11 mouse cellular contexts compared by ENCODE assay signal in genomic region chr11:80479425-80479824, GRCm38 (mm10). TPM values are rescaled to one million over a fixed set of nuclear protein-coding genes. Genes with fewer than 3 reads are reported as not detected.
DNase-seq lines count a peak whose midpoint lies in the region; ATAC-seq lines count a peak whose summit lies in the region.
"Had no signal": no experiment of that assay in that cellular context is flagged by ENCODE, and none has a peak within 500 bp of the region (broad histone marks: within the 10 kb centered on the region; RNA-seq: fewer than 3 reads in every experiment).

No protein-coding gene starts in this region.

- H3K4me2 ChIP-seq in kidney, embryonic 14.5 days (replicated peaks; ENCODE audit: low read depth, low read length): peak overlapping the region; percentile 19; the same call in 1 of the 2 replicates
- H3K4me2 ChIP-seq in forebrain, embryonic 13.5 days: peak overlapping the region; percentile 89

- H3K4me3 ChIP-seq in kidney, embryonic 14.5 days (ENCODE audit: low read length): no peak overlapping the region
- peak overlapping the region; percentile 94 for H3K4me3 ChIP-seq in forebrain, embryonic 13.5 days
- peak overlapping the region; percentile 82 for H3K4me3 ChIP-seq in midbrain, embryonic 10.5 days
- H3K4me3 ChIP-seq: erythroblast, embryonic 14.5 days; megakaryocyte, embryonic 14.5 days had no signal

- H3K9ac ChIP-seq in kidney, embryonic 14.5 days (ENCODE audit: low read depth, low read length): no peak overlapping the region
- H3K9ac ChIP-seq in forebrain, embryonic 13.5 days: peak overlapping the region; percentile 99

- intact Hi-C loops in heart, postnatal 14 days (cut with DNase I): loop anchor here (5.0 kb wide), 2 partner anchors 43 to 83 kb away; no protein-coding TSS in a partner anchor

- no peaks in the 10 kb centered on the region for H3K9me3 ChIP-seq in kidney, embryonic 14.5 days (ENCODE audit: control insufficient read depth, low read length)
- H3K9me3 ChIP-seq in forebrain, embryonic 13.5 days (replicated peaks): no peaks in the 10 kb centered on the region
- H3K9me3 ChIP-seq in midbrain, embryonic 10.5 days (replicated peaks): no peaks in the 10 kb centered on the region
- H3K9me3 ChIP-seq: megakaryocyte, embryonic 14.5 days had no signal

- WGBS in kidney, embryonic 14.5 days: 72% methylated on average over 5 of the region's 5 CpGs
- 44% methylated on average over 5 of the region's 5 CpGs for WGBS in forebrain, embryonic 13.5 days
- 76% methylated on average over 5 of the region's 5 CpGs for WGBS in midbrain, embryonic 10.5 days

- H3K27ac ChIP-seq in kidney, embryonic 14.5 days (ENCODE audit: low read depth, low read length): no peak overlapping the region
- H3K27ac ChIP-seq in forebrain, embryonic 13.5 days: peak overlapping the region; percentile 99
- H3K27ac ChIP-seq in midbrain, embryonic 10.5 days (replicated peaks): peak overlapping the region; percentile 35; the same call in 1 of the 2 replicates

- H3K36me3 ChIP-seq in kidney, embryonic 14.5 days (ENCODE audit: control insufficient read depth, insufficient read depth, low read length): no peaks in the 10 kb centered on the region
- peaks cover 30% of the 10 kb centered on the region for H3K36me3 ChIP-seq in forebrain, embryonic 13.5 days (ENCODE audit: poor library complexity, severe bottlenecking)
- H3K36me3 ChIP-seq in midbrain, embryonic 10.5 days: peaks cover 29% of the 10 kb centered on the region

- no peak for DNase-seq in kidney, postnatal 14 days
- peak; percentile 53 for DNase-seq in NIH3T3 (ENCODE audit: low read depth)
- no peak for DNase-seq in midbrain, embryonic 10.5 days (ENCODE audit: low spot score)
- no peak for DNase-seq in heart, postnatal 14 days
- DNase-seq in urinary bladder, adult 18-20 months (ENCODE audit: low spot score in 2 of 2): no peak
- no peak for DNase-seq in heart, adult 8-10 months (ENCODE audit: low spot score)
- DNase-seq: layer of hippocampus, adult 9-11 months had no signal

- ATAC-seq in kidney, embryonic 14.5 days (ENCODE audit: low FRiP score, low TSS enrichment): no peak
- ATAC-seq in forebrain, embryonic 13.5 days: no peak

- H3K27me3 ChIP-seq in kidney, embryonic 14.5 days (ENCODE audit: control insufficient read depth, insufficient read depth, low read length): no peaks in the 10 kb centered on the region
- peaks cover 7% of the 10 kb centered on the region; the same call in 1 of the 2 replicates for H3K27me3 ChIP-seq in forebrain, embryonic 13.5 days
- peaks cover 79% of the 10 kb centered on the region for H3K27me3 ChIP-seq in midbrain, embryonic 10.5 days (ENCODE audit: low read depth, poor library complexity, severe bottlenecking)

- peaks cover 12% of the 10 kb centered on the region for H3K4me1 ChIP-seq in kidney, embryonic 14.5 days (ENCODE audit: control insufficient read depth, insufficient read depth, low read length)
- H3K4me1 ChIP-seq in forebrain, embryonic 13.5 days: peaks cover 67% of the 10 kb centered on the region
- H3K4me1 ChIP-seq in midbrain, embryonic 10.5 days: peaks cover 73% of the 10 kb centered on the region

RNA-seq across cellular contexts. Expression of gene Cdk5r1, which starts 2.6 kb away (rescaled TPM):
- 0.84 and 1.6 TPM in 2 replicates for polyA plus RNA-seq in kidney, embryonic 14.5 days (2014; fragmentation: Nextera tagmentation; extraction: Ambion mirVana)
- polyA plus RNA-seq in forebrain, embryonic 13.5 days (2015; fragmentation: Nextera tagmentation; extraction: Ambion mirVana): 67.9 and 73.9 TPM in 2 replicates
- polyA plus RNA-seq in midbrain, embryonic 10.5 days (2016; fragmentation: Nextera tagmentation; extraction: Ambion mirVana): 5.2 and 11.2 TPM in 2 replicates
- total RNA-seq in heart, postnatal 14 days (2021): 1 to 10 TPM in 1 of 2 experiments, under 1 TPM in 1; 0.98 to 1.1 TPM
- 1 to 10 TPM in 2 of 4 experiments, under 1 TPM in 2; 0.85 to 4.1 (median 1.4) TPM for total RNA-seq in heart, adult 8-10 months (2022)

RNA-seq across cellular contexts. Expression of gene Psmd11, which starts 51.0 kb away (rescaled TPM):
- 300 and 337 TPM in 2 replicates for polyA plus RNA-seq in kidney, embryonic 14.5 days (2014; fragmentation: Nextera tagmentation; extraction: Ambion mirVana)
- 370 and 373 TPM in 2 replicates for polyA plus RNA-seq in forebrain, embryonic 13.5 days (2015; fragmentation: Nextera tagmentation; extraction: Ambion mirVana)
- 400 and 418 TPM in 2 replicates for polyA plus RNA-seq in midbrain, embryonic 10.5 days (2016; fragmentation: Nextera tagmentation; extraction: Ambion mirVana)
- 100 to 1,000 TPM; 102 to 103 TPM for total RNA-seq in heart, postnatal 14 days (2021)
- total RNA-seq in heart, adult 8-10 months (2022): 100 to 1,000 TPM in 3 of 4 experiments, 10 to 100 TPM in 1; 99.6 to 118 (median 111) TPM
